Mouse (Mus musculus) spleen, adult 2 months (tissue): ENCODE measurements around the gene 1700015G11Rik. TPM values are rescaled to one million over a fixed set of nuclear protein-coding genes. Genes with fewer than 3 reads are reported as not detected.

Source experiments
- DNase-seq, 2 experiments: peaks; one replicate each; pipeline versions ENCODE4 v3.0.0 to v3.0.0-alpha.2; 2012 to 2021; ENCODE audit warnings: low spot score in 2 of 2, low read depth in 1 of 2
- H3K27ac ChIP-seq: fragments of 200-500 bp; 2 replicates; pipeline ENCODE4 v1.5.1; 2012; ENCODE audit warnings: low read length, inconsistent platforms; ENCODE audit not compliant: insufficient read depth
- H3K27me3 ChIP-seq: fragments of 200-500 bp; 2 replicates; pipeline ENCODE4 v1.6.1; 2012; ENCODE audit warnings: mild to moderate bottlenecking, moderate library complexity, low read length, inconsistent platforms; ENCODE audit not compliant: control insufficient read depth, insufficient read depth
- H3K36me3 ChIP-seq: fragments of 200-500 bp; 2 replicates; pipeline ENCODE4 v1.6.1; 2012; ENCODE audit warnings: mild to moderate bottlenecking, low read length, inconsistent platforms; ENCODE audit not compliant: control insufficient read depth, insufficient read depth
- H3K4me1 ChIP-seq: fragments of 200-500 bp; 2 replicates; pipeline ENCODE4 v1.6.1; 2011; ENCODE audit warnings: inconsistent platforms; ENCODE audit not compliant: control insufficient read depth, insufficient read depth, insufficient read length
- H3K4me3 ChIP-seq: fragments of 200-500 bp; 2 replicates; pipeline ENCODE4 v1.5.1; 2011; ENCODE audit warnings: mild to moderate bottlenecking, inconsistent platforms; ENCODE audit not compliant: insufficient read depth, insufficient read length; ENCODE audit errors: extremely low read depth
- CTCF ChIP-seq: fragments of 200-500 bp; IDR thresholded peaks from 2 replicates; pipeline ENCODE4 v1.5.1; 2011; ENCODE audit warnings: mild to moderate bottlenecking, inconsistent platforms; ENCODE audit not compliant: insufficient read depth, insufficient read length, insufficient replicate concordance; ENCODE audit errors: extremely low read depth
- POLR2A ChIP-seq: fragments of 200-500 bp; IDR thresholded peaks from 2 replicates; pipeline ENCODE4 v1.6.1; 2011; ENCODE audit warnings: low read depth, low read length, inconsistent platforms
- WGBS: fragments of 180-500 bp; shearing (Covaris S2); methylation state at CpG from one replicate; pipeline ENCODE4 v1.1.7; 2018; 5-methylcytosine and 5-hydroxymethylcytosine counted together
- polyA plus RNA-seq: library from polyadenylated mRNA; depleted of rRNA; stranded (reverse); fragments of >200 nt; gene quantifications from 2 replicates; pipeline ENCODE4 v1.2.3, GENCODE M21; 2012

1700015G11Rik gene
- polyA plus RNA-seq, 1 experiment = not detected

DNA sequence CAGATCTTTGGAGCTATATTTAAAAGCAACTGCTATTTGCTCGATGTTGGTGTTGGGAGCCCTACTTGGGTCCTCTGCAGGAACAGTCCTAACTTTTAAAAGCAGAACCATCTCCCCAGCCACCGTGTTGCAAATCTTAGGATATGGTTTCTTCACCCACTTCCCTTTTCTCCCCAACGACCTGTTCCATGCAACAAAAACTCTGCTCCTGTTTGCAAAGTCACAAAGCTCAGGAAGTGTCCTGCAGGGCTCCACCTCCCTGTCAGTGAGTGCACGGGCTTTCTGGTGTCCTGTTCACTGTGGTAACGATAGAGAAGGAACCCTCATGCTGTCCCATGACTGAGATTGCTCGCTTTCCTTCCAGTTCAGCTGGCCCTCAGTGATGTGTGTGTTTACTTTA is 28.6 kb downstream of the 1700015G11Rik start:
- Histone ChIP-seq H3K4me3 (no peak overlapping the region), H3K27me3 (no peaks in the 10 kb centered on the region), H3K27ac (no peak overlapping the region), H3K36me3 (no peaks in the 10 kb centered on the region), H3K4me1 (no peaks in the 10 kb centered on the region)
- no peak for DNase-seq
- 9% methylated on average over 6 of the region's 6 CpGs for WGBS
- TF ChIP-seq CTCF (no peak), POLR2A (no peak)

DNA sequence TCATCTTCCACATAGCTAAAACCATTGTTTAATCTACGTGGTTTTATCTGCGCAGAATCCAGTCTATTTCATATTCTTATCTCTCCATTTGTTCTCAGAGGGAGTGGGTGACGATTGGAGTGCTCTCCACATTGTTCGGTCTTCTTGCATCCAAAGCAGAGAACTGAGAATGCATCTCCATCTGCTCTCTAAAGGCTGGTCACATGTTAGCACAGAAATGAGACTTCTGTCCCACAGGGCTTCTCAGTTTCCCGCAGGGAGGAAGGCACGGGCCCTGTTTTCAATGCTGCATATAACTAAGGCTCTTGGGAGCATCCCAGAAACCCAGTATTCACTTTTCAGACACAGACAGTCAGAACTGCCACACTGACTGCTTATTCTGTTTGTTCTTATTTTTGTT is 29.8 kb downstream of the 1700015G11Rik start:
- 77% methylated on average over 6 of the region's 6 CpGs for WGBS
- TF ChIP-seq POLR2A (no peak), CTCF (no peak)
- Histone ChIP-seq H3K27me3 (no peaks in the 10 kb centered on the region), H3K4me3 (no peak overlapping the region), H3K4me1 (no peaks in the 10 kb centered on the region), H3K27ac (no peak overlapping the region), H3K36me3 (no peaks in the 10 kb centered on the region)
- DNase-seq = no peak

DNA sequence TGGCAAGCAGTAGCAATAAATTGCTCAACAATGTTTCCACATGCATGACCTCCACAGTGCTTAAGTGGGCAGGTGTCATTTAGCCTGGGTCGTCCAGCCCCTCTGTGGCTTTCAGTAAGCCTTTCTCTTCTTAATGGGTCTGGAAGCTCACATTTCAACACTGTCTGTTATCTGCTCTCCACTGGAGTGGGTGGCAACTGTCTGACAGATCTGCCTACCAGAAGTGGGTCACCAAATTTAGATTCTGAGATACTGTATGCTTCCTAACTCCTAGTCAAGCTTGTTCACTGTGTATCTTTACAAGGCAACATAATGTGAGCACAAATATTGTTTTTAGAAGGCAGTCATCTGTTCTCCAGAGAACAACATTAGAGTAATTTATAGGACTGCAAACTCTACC is 33.2 kb downstream of the 1700015G11Rik start:
- 52% methylated on average over 1 of the region's 1 CpGs for WGBS
- Histone ChIP-seq H3K36me3 (no peaks in the 10 kb centered on the region), H3K27ac (no peak overlapping the region), H3K4me1 (no peaks in the 10 kb centered on the region), H3K27me3 (no peaks in the 10 kb centered on the region), H3K4me3 (no peak overlapping the region)
- DNase-seq = no peak
- TF ChIP-seq POLR2A (no peak), CTCF (no peak)

DNA sequence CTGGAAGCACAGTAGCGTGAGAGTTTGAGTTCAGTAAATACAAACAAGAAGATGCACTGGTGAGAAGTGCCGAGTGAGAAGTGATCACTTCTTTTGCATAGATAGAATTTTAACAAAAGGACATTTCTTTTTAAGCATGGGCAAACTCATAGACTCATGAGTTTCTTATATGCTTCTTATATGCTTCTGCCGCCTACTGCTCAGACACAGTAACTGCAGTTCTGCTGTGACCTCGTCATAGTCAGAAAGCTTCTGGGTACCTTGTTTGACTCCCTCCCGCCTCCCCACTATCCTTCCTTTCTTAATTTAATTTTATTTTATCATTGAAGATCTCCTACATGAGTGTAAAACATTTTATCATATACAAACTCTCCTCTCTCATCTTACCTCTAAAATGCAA is 36.3 kb downstream of the 1700015G11Rik start:
- no peak for TF ChIP-seq POLR2A
- no peak for TF ChIP-seq CTCF
- no peak for DNase-seq
- Histone ChIP-seq H3K27me3 (no peaks in the 10 kb centered on the region), H3K4me3 (no peak overlapping the region), H3K36me3 (no peaks in the 10 kb centered on the region), H3K4me1 (no peaks in the 10 kb centered on the region), H3K27ac (no peak overlapping the region)
- WGBS = 41% methylated on average over 5 of the region's 5 CpGs

DNA sequence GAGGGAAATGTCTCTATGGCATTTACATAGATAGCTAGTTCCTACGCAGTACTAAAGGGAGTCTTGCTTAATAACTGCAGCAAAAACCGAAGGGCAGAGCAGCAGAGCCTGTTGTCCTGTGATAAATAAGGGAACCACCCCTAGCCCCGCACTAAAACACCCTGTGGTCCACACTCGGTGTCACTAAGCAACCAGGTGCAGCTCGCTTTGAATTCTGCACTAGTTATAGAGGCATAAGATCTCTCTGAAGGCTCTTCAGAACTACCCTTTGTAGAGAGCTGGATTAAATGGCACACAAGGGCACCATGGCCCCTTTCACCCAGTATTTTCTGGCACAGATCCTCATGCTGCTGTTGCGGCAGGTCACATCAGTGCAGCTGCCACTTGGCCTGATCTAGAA is 40.3 kb downstream of the 1700015G11Rik start:
- no peak overlapping the region for H3K4me3 ChIP-seq
- H3K4me1 ChIP-seq = no peaks in the 10 kb centered on the region
- WGBS = 69% methylated on average over 6 of the region's 6 CpGs
- H3K27ac ChIP-seq = no peak overlapping the region
- no peaks in the 10 kb centered on the region for H3K27me3 ChIP-seq
- H3K36me3 ChIP-seq = no peaks in the 10 kb centered on the region
- DNase-seq = no peak
- TF ChIP-seq CTCF (no peak), POLR2A (no peak)

DNA sequence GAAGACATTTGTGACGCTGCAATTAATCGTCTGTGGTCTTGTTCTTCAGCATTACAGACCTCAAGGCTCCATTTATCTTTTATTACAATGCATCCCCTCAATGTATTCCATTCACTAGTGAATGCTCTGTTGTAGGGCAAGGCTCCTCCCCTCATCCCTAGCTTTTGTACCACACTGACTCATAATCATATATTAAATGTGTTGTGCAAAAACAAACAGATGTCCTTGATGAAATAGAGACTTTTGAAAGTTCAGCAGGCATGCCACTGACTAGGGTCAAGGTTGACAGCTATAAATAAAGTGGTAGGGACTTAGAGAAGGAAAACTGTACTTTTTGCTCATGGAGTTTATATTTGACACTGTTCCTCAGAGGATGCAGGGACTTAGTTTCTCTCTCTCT is 42.0 kb downstream of the 1700015G11Rik start:
- Histone ChIP-seq H3K27me3 (no peaks in the 10 kb centered on the region), H3K4me1 (no peaks in the 10 kb centered on the region), H3K27ac (no peak overlapping the region), H3K4me3 (no peak overlapping the region), H3K36me3 (no peaks in the 10 kb centered on the region)
- 83% methylated on average over 2 of the region's 2 CpGs for WGBS
- TF ChIP-seq CTCF (no peak), POLR2A (no peak)
- DNase-seq = no peak

DNA sequence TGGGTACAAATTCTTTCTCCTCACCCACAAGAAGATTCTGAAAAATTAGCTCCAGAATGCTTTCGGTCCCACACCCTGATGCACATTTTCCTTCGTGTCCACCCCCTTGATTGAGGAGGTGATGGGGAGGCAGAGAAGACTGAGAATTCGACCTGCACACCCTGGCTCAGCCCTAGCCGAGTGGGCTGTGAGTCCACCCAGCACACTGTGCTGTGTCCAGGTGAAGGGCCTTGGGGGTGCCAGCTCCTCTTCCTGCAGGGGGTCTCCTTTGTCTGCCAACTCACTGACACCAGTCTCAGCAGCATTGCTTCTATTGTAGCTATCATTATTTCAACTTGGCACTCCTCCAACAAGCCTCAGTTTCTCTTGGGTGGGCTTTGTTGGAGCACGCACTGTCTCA is 42.4 kb downstream of the 1700015G11Rik start:
- DNase-seq = no peak
- TF ChIP-seq CTCF = no peak
- Histone ChIP-seq H3K27me3 (no peaks in the 10 kb centered on the region), H3K4me1 (no peaks in the 10 kb centered on the region), H3K36me3 (no peaks in the 10 kb centered on the region), H3K27ac (no peak overlapping the region), H3K4me3 (no peak overlapping the region)
- 78% methylated on average over 5 of the region's 5 CpGs for WGBS

DNA sequence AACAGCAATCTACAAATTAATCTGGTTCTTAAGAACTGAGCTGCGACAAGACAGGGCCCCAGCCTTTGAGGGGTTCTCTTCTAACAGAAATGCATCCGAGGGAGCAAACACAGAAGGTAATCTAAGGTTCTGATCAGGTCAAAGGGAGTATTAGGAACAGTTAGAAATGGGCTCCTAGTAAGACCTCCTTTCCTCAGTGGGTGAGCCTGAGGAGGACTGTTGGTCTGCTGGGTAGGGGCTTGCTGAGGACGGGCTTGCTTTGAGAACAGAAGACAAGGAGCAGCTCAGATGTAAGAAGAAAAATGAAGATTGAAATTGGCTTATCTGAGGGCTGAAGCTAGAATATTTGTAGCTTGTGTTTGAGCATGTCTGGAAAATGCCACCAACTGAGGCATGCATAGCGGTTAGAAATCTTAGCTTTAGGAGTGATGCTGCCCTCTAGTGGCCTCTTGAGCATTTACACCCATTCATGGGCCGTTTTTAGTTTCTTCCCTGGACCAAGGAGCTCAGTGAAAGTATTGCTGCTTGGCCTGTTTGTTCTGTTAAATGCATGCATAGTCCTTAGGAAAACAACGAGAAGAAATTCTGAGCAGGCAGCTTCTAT is 43.2 kb downstream of the 1700015G11Rik start:
- WGBS = 40% methylated on average over 6 of the region's 6 CpGs
- peak; percentile 38; the same call in 1 of the 2 replicates for TF ChIP-seq CTCF
- no peak for TF ChIP-seq POLR2A
- no peak for DNase-seq

More for the DNA sequence above, 43.2 kb downstream of the 1700015G11Rik start:
- Histone ChIP-seq H3K4me1 (no peaks in the 10 kb centered on the region), H3K36me3 (no peaks in the 10 kb centered on the region), H3K4me3 (no peak overlapping the region), H3K27ac (no peak overlapping the region), H3K27me3 (no peaks in the 10 kb centered on the region)
